Mouse (Mus musculus) lung, adult 2 months (tissue): ENCODE measurements around the gene Pdrg1.

Source experiments
- CTCF ChIP-seq: fragments of 200-500 bp; IDR thresholded peaks from 2 replicates; pipeline ENCODE4 v1.5.1; 2011; ENCODE audit warnings: mild to moderate bottlenecking, low read length, control low read depth; ENCODE audit not compliant: insufficient read depth
- POLR2A ChIP-seq: fragments of 200-500 bp; IDR thresholded peaks from 2 replicates; pipeline ENCODE4 v1.6.1; 2011; ENCODE audit warnings: low read depth, mild to moderate bottlenecking, control low read depth, low read length, borderline replicate concordance; ENCODE audit errors: extremely low read depth

DNA sequence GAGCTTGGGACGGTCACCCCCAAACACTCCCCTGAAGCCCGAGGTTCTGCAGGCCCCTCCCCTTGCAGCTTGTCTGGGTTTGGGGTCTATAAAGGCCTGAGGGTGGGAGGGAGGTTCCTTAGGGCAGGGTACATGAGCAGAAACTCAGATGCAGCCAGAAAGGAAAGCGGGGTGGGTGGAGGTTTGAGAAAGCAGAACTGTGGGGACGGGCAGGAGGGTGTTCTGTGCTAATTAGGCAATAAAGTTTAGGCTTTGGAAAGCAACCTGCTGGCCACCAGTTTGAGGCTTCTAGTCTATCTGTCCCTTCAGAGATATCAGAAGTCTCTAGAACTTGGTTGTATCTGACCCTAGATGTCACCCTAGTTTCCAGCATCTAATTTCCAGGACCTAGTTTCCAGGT lies 43.1 kb upstream of the Pdrg1 start:
- no peak for TF ChIP-seq POLR2A
- no peak for TF ChIP-seq CTCF
